Mouse (Mus musculus) R1 (cell line): Measurements from ENCODE around the gene Cox8a.
A peak's percentile ranks its signal among the peaks of the same experiment; 100 is the strongest.

Experiments used
- DNase-seq: peaks from one replicate; pipeline ENCODE4 v3.0.0-alpha.2; 2018; ENCODE audit warnings: low read depth, low spot score

Cox8a gene

GRCm38 (mm10) chr19:7223488-7223887 lies 6.1 kb upstream of the Cox8a start:
- no peak for DNase-seq

DNA sequence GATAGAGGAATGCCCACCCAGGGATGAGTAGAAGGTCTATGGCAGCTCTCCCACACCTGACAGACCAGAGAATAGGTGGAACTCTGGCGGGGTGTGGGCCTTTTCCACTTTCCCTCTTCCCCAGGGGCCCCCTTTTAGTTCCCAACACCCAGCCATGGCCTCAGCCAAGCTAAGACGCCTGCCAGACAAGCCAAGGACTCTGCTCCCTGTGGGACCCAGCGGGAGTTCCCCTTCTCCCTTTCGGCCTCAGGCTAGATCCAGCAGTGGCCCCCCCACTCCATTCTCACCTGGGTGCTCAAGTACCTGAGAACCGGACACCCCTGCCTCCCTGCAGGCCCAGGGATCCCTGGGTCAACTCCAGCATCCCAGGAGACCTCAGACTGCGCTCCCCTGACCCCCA lies 4.8 kb upstream of the Cox8a start:
- DNase-seq, result no peak

DNA sequence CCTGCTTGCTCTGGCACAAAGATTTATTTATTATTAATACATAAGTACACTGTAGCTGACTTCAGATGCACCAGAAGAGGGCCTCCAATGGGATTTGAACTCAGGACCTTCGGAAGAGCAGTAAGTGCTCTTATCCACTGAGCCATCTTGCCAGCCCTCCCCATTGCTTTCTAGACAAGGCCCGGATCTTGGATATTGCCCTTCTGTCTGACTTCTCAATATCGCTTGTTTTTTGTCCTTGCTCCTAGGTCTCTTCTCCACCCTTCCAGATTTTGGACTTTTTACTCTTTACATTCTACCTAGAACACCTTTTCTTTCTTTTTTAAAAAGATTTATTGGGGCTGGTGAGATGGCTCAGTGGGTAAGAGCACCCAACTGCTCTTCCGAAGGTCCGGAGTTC lies 1.3 kb upstream of the Cox8a start:
- DNase-seq, result no peak

DNA sequence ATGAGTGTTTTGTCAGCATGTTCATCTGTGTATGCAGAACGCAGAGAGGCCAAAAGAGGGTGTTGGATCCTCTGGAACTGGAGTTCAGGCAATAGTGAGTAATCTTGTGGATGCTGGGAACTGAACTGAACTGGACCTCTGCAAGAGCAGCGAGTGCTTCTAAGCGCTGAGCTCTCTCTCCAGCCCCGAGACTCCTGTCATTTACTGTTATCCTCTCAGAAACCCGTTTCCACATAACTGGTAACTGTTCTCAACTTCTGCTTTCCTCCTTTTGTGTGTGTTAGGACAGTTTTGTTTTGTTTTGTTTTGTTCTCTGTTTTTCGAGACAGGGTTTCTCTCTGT lies 481 bp upstream of the Cox8a start:
- no peak for DNase-seq

DNA sequence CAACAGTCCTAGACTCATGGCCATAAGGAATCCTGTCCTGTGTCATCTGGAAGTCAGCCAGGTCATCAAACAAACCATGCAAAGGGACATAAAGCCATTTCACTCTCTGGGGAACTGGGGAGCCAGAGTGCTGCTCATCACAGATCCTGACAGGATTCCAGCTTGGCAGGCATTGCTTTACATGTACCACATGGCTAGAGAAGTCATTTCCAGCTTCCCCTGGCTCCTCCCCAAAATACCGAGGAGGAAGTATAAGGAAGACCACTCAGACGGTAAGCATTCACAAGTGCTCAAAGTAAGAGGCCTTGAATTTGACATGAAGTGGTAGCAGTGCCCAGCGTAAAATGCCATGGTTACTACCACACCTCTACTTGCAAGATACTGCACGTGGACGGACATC lies 2.9 kb downstream of the Cox8a start:
- no peak for DNase-seq

DNA sequence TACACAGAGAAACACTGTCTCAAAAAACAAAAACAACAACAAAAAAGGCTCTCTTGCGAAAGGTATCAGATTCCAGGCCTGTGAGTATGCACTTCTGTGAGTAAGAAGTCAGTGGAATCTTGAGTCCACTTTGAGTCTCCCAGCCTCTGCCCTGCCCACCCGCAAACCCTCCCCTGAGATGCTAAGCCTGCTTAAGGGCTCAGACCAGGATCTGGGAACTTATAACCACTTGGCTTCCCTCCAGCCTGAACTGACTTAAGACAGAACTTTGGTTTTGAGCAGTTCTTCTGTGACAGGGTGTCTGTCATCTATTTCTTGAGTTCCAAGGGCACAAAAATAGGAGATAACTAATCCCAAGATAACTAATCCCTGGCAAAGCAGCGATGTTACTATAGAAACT lies 4.4 kb downstream of the Cox8a start:
- no peak for DNase-seq

DNA sequence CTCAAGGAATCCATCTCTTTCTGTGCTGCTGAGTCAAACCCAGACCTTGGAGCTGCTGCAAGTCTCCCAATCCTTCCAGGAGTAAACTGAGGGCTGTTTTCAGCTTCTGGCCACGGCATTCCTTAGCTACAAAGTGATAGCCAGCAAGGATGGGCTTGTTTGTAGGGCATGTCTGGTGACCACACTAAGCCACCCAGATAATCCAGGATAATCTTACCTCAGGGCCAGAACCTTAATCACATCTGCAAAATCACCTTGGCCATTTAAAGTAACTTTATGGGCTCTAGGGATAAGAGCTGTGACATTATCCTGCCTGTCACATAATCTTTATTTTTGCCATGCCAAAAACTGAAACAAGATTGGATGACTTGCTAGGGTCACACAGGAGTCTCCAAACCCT lies 5.2 kb downstream of the Cox8a start:
- no peak for DNase-seq

GRCm38 (mm10) chr19:7209907-7210646 lies 7.3 kb downstream of the Cox8a start:
- no peak for DNase-seq

GRCm38 (mm10) chr19:7205753-7206736 lies 11.4 kb downstream of the Cox8a start, which contains the start of gene Otub1:
Otub1 (minus strand) TSS chr19:7206316.
- peak; percentile 97 for DNase-seq

- DNase-seq, result no peak
These were observed 12.1 kb downstream of the Cox8a start for GRCm38 (mm10) chr19:7205326-7205725.

DNA sequence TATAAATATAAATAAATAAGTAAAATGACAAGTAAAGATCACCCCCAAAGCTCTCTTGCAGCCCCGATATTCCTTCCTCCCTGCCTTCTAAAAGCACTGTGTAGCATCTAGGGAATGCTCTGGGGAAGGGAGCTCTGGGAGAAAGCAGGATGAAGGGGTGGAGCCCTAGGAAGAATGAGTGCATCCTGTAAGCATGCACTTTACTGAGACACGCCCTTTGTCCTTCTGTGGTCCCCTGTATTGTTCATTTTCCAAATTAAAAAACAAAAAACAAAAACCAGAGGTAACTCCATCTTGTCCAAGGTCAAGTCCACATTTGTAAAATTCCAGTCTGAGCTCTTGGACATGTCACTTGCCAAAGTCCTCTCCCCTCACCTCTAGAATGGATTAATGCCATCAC lies 12.5 kb downstream of the Cox8a start:
- no peak for DNase-seq

- DNase-seq, result no peak
These were observed 17.0 kb downstream of the Cox8a start for GRCm38 (mm10) chr19:7200427-7200826.

DNA sequence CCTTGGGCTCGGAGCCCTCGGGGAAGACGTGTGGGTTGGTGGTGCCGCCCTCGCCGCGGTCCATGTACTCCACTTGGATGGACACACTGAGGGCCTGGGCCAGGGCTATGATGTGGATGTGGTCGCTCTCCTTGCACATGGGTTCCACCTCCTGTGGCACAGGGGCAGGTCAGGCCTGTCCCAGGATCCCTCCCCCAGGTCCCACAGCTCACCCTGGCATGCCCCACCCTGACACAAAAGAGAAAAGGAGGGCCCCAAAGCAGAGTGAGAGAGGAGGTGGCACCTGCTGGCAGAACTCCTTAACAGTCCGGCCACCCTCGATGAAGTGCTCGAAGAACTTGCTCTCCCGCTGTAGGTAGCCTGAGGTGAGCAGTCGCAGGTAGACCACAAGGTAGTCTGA lies 18.3 kb downstream of the Cox8a start:
- DNase-seq, result no peak

- DNase-seq, result no peak
These were observed 20.0 kb downstream of the Cox8a start for GRCm38 (mm10) chr19:7197445-7197844.

GRCm38 (mm10) chr19:7196741-7197270 lies 20.6 kb downstream of the Cox8a start:
- peak; percentile 90 for DNase-seq

DNA sequence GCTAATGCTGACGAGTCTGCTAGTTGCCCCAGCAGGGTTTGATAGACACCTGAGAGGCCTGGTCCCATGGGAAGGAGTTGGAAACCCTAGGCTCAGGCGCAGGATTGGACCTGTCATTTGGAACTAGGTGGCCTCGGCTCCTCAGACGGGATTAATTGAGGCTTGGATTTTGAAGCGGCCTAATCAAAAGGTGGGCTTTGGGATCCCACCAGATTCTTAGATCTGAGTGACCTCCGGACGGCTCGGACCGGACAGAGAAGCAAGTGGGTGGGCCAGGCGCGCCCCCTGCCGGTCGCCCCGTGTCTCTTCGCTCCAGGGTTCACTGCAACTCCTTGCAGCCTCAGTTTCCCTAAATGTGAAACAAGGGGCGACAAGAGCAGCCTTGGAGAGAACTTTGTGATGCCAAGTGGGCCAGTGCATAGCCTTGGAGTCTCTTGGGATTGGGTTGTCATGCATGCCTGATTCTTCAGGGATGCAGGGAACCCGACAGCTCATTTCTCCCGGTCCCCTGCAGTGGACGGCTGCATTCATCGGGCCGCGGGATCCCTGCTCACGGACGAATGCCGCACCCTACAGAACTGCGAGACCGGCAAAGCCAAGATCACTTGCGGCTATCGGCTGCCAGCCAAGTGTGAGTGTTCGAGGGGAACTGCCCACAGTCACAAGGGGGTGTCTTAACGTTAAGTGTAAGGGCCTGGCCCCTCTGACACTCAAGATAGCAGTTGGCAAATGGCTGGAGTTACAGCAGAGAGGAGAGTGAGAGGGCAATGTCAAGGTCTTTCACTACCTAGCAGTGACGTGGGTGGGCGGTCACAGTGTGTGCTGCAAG lies 21.3 kb downstream of the Cox8a start:
- peak; percentile 56 for DNase-seq

- no peak for DNase-seq
These were observed 24.9 kb downstream of the Cox8a start for GRCm38 (mm10) chr19:7192561-7192967.

DNA sequence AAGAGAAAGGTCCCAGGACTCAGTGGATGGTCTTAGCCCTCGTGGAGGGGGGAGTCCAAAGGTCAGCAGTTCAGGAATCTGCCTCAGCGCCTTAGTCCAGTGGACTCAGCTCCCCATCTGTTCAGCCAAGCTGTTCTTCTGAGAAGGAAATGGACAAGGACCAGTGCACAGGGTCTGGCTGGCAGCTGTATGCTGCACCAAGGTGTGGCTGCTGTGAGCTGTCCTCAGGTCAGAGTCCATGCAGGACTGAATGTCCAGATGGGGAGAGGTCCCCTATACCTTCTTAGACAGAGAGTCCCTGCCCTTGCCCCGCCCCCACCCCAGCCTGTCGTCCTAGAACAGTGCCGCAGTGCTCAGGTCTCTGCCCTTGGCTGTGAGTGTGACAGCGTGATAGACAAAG lies 25.8 kb downstream of the Cox8a start:
- no peak for DNase-seq

DNA sequence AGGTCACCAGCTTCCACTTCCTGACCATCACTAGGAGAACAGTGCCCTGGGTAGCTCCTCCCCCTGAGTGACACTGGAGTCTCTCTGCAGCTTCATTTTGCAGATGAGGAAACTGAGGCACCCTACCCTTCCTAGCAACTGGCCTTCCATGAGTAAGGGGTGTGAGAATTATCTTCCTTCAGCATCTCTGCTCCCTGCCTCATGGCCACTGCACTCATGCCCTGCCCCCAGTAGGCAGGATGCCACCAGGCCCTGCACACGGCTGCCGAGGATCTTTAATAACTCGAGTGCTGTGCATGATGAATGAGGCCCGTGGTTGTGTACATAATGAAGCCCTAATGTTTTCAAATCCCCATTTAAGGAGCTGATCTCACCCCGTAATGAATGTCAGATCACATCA lies 26.4 kb downstream of the Cox8a start:
- no peak for DNase-seq

DNA sequence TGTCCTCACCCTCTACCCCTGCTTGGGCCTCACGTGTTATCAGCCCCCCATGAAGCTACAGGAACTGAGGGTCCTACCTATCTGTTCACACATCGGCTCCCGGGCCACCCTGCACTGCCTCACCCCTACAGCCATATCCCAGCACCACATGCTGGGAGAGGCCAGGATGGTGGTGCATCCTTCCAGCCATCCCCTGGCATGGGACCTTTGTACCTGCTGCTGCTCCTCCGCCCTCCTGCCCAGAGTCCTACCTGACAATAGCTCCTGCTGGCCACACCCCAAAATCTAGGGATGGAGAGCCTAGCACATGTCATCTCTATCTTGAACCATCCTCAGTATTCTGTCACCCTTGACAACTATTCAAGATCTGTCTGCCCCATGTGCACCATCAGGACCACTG lies 28.4 kb downstream of the Cox8a start:
- no peak for DNase-seq

- DNase-seq, result no peak
These were observed 30.3 kb downstream of the Cox8a start for GRCm38 (mm10) chr19:7187157-7187556.
